Comparison of ENCODE assay signal across 9 mouse cellular contexts in the genomic region with DNA sequence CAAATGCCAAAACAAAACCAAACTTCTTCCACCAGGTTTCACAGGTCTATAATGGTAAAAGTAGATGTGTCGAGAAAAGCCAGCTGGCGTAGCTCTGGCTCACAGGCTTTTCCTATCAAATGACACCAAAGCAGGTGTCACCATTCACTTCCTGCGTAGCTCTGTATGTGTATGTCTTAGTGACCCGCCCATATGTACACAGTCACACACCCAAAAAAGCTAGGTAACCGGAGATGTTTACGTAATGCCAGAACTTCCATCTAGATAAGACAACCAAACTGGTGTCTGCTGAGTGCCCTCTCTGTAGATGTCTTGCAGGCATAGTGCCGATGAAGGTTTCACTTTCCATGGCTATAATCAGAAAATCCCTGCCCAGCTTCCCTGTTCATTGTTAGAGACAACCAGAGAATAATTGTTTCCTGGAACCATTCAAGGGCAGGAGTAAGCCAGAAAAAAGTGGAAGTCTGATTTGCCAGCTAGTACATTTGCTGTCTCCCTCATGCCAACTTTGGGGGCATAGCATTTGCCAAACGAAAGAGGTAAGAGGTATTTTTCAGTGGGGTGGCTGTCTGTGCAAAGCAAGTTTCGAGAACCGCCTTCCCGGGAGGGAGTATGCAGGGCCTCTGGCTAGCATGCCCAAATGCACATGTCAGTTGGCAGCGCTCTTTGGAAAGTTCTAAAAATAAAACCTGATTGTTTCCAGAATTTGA.
DNase-seq lines count a peak whose midpoint lies in the region.
"Had no signal": no experiment of that assay in that cellular context is flagged by ENCODE, and none has a peak within 500 bp of the region (broad histone marks: within the 10 kb centered on the region; RNA-seq: fewer than 3 reads in every experiment).

No protein-coding gene starts in this region.

- DNase-seq in cerebellum, postnatal 10 days: peak; percentile 32 to 53
- DNase-seq in cerebellum, adult 18-20 months: no peak
- peak; percentile 32 for DNase-seq in thymus, postnatal 0 days (ENCODE audit: low spot score)
- DNase-seq in thymus, adult 18-20 months: no peak
- peak; percentile 13 to 15 for DNase-seq in layer of hippocampus, postnatal 36 days
- DNase-seq in testis, postnatal 14 days (ENCODE audit: low spot score): no peak
- no peak for DNase-seq in natural killer cell, adult 2 months (ENCODE audit: low spot score in 2 of 2)
- DNase-seq in cerebellum, adult 8-10 months: no peak
- DNase-seq: gastrocnemius, postnatal 25 days had no signal

Comparison
In these comparisons a context has a peak if more than half of its experiments do, and no peak if none do; other contexts are left out.
1. DNase-seq: peak in cerebellum, postnatal 10 days (2 of 2), thymus, postnatal 0 days (single experiment) and layer of hippocampus, postnatal 36 days (2 of 2); none in cerebellum, adult 18-20 months (0 of 2), thymus, adult 18-20 months (0 of 2), testis, postnatal 14 days (single experiment), natural killer cell, adult 2 months (0 of 2) and cerebellum, adult 8-10 months (single experiment).